Mouse (Mus musculus): ENCODE data around the gene Mospd2.

The Mospd2 gene

DNA sequence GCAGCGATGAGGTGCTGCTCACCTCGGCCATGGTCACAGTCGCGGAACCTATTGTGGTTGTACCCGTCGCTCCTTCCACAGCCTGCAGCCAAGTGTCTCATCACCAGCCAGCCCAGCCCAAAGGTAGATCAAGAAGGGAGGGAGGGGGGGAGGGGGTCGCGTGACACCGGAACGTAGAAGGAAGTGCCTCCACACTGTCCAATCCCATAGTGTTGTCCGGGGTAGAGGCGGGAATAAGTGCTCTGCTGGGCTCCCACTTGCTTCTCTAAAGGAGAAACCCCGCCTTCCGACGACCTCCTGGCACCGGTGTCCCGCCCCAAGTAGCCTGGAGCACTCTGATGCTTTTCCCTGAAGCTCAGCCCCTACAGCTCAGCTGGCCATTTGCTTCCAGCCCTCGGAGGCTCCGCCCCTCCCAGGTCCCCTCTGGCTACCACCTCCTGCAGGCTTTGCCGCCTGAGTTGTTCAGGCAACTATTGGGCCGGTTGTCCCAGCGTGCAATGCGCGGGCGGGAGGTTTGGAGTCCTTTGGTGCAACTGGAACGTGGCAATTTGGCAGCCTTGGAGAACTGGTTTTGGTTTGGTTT lies at the start of gene Mospd2, which contains the start of gene Fancb:
TSS of gene Mospd2 (minus strand) at position 183 of the 583 bp plus-strand sequence.
TSS of gene Fancb (plus strand) at position 400 of the 583 bp plus-strand sequence.
- peak; percentile 90 for DNase-seq

DNA sequence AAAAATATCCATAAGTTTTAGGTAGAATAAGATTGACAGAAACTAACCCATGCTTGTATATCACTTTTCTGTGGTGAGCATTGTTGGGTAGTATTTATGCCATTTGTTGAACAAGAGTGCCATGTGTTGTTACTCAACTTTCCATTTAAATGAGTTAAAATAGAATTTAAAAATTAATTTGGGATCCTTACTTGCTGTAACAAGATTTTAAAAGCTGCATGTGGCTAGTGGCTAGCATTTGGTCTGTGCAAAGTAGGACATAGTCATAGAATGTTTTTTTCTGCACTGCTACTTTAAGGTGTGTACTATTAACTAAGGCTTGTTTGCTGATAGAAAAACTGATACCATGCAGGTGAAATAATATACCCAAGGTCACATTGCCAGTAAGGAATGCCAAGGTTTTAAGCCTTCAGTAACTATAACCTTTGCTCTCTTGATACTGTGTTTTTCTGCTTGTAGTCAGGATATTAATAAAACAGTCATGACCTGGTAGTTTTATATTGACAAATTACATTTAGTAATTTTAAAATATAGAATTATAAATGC lies 24.7 kb upstream of the Mospd2 start, which contains the start of gene Gm17604:
TSS of gene Gm17604 (minus strand) at position 51 of the 546 bp plus-strand sequence.
- DNase-seq = no peak

DNA sequence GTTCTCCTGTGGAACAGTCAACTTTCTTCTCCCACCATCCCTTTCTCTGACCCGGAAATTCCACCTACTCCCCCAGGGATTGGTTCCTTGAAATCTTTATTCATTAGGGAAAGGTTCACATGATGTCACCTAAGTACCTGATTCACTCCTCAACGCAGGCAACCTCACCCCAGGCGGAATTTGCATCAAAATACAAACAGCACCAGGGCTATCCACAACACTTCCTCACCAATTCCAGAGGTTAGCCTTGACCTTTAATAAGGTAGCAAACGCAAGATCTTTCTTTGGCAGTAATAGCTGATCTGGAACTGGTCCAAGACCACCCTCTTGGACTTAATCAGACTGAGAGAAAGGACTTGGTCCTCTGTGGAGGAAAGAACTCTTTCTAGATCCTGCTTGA lies 23.0 kb upstream of the Mospd2 start:
- DNase-seq = no peak

DNA sequence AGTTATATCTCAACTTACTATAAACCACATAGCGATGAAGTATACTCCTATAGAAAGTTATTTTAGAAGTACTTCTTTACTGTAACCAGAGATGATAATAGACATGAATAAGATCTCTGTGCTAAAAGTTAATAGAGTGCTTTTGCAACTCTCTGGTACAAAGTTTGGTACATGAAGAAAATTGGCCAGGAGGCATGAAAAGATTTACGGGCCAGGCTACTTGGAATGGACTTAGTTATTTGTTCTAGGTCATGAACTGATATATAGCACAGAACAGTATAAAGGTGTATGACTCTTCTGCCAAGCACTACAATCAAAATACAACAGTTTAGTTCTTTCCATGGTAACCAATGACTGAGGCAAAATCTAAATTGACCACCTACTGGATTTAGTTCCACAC lies 1.3 kb downstream of the Mospd2 start:
- DNase-seq = no peak

GRCm38 (mm10) chrX:164971206-164971605 lies 9.0 kb downstream of the Mospd2 start:
- no peak for DNase-seq

DNA sequence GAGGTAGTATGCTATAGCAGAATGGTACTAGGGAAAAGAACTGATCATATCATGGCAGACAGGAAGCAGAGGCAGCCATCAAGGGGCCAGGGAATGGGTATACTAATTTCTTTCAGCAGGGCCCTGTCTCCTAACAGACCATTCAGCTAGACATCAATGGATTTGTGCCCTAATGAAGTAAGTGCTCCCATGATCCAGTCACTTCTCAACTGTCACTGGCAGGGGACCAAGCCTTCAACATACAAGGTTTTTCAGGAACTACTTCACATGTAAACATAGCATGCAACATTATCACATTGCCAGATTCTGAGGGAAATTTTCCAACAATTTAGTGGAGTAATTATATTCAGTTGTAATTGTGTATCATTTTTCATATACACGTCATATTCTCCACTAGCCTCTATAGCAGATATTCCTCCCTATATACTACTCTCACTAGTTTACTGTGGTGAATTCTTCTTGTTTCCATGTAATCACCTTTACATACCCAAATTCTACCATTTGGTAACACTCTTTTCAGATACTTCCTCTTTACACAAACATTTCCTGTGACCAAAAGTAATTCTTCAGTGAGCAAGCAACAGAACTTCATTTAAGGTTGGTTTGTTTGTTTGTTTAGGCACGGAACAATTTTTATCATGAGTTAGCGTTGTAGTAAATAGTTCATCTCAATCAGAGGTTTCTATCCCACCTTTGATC lies 14.3 kb downstream of the Mospd2 start:
- no peak for DNase-seq

DNA sequence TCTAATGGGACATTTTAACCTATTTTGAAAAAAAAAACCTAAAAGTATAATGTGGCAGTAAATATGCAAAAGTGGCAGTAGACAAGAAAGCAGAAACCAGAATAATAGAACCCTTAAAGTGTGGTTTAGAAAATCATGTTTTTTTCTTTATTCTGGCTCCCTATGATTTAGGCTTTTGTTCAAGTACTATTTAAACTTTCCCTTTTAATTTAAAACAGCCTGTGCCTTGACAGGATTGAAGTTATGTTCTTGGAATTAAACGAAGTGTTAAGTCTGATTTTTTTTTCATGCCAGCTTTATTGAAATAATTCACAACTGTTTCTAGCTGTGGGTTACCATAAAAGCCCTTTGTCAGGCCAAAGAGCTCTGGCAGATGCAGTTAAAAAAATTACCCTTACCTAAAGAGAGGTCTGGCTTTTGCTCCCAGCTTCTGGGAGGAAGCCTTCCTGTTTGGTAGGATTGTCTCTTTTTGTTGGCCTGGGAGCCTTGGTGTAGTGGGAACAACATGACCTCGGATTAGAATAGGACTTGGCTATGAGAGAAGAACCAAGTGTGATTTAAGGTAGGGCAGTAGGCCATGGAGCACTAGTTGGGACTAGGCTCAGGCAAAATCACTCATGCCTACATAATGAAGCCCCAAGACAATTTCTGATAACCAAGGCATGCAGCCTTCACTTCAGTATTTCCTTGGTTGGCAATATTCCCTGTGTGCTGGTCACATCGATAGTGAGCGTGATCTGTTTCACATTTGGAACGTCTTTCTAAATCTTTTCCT lies 27.4 kb downstream of the Mospd2 start:
- no peak for DNase-seq

GRCm38 (mm10) chrX:164951858-164952576 lies 28.2 kb downstream of the Mospd2 start:
- DNase-seq = peak; percentile 16

DNA sequence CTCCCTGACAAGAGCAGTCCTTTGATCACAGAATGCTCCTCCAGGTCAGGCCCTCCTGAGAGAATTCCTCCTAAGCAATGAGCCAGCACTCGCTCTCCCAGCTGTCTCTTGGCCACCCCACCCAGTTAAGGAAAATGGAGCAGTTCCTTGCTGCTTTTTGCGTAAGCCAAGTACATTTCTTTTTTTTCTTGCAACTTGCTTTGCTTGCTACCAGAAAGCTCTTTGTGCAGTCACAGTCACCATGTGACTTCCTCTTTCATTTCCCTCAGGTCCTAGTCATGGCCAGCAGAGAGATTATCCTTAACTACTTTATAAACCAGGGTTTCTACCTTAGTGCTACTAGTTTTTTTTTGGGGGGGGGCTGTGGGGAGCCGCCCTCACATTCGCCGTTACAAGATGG lies 38.6 kb downstream of the Mospd2 start:
- no peak for DNase-seq

- DNase-seq = no peak
Observed at GRCm38 (mm10) chrX:164912993-164913392, 67.2 kb downstream of the Mospd2 start.

DNA sequence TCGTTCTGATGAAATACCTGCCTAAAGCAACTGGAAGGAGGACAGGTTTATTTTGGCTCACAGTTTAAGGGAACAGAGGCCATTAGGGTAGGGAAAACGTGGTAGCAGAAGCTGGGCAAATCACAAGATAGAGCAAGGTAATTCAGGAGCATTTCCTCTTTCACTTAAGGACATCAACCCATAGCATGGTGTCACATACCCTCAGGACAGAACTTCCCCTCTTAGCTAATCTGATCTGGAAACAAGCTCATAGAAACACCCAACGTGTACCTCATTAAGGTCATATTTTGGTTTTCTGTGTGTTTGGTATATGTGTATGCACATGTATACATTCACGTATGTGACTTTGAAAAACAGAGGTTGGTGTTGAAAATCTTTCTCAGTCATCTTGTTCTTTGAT lies 68.0 kb downstream of the Mospd2 start:
- no peak for DNase-seq

- no peak for DNase-seq
Observed at GRCm38 (mm10) chrX:164901847-164902246, 78.3 kb downstream of the Mospd2 start.

DNA sequence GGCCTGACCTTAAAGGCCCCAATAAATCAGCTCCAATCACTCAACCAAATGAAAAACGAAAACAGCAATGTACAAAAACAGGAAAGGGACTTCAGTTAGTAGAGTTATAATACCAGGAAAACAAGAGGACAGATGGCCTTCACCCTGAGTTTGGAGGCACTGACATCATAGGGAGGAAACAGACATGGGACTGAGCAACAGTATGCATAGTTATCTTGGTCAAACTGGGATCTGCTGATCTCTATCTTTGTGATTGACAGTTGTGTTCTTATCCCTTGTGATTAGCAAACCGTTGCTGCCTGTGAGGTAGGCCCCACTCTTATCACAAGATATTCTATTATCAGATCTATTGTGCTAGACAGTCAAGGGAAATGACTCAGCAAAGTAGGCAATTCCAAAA lies 80.4 kb downstream of the Mospd2 start:
- DNase-seq = peak; percentile 10

DNA sequence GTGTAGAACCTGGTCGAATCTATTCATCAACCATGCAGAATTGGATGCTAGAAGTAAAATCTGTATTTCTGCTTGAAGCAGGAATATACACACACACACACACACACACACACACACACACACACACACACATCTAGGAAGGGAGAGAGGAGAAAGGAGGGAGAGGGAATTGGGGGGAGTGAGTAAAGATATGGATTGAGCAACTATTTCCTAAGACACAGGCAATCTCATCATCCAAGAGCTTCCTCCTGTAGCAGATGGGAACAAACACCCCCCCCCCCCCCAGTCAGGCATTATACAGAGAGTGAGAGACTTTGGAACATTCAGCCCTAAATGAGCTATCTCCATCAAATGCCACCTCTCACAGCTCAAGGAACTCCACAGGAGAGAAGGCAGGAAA lies 93.9 kb downstream of the Mospd2 start:
- no peak for DNase-seq
